Mouse (Mus musculus) left cerebral cortex, adult 6 months (tissue): ENCODE measurements around the gene Ccser2. TPM values are rescaled to one million over a fixed set of nuclear protein-coding genes. Genes with fewer than 3 reads are reported as not detected.

Experiments used
- long read RNA-seq, 2 experiments: library from polyadenylated mRNA; unstranded; transcript quantifications; one replicate each; pipeline ENCODE4 v2.0.0; 2019 to 2020
- polyA plus RNA-seq: library from polyadenylated mRNA; unstranded; fragments of <200 nt; fragmentation: Nextera tagmentation; gene quantifications from 2 replicates; pipeline ENCODE4 v1.2.3, GENCODE M21; 2021

The Ccser2 gene
- polyA plus RNA-seq = 45.6 and 52.7 TPM in 2 replicates
- long read RNA-seq, experiment 1, transcript Ccser2-203 (8 exons, 1,420 nt) = major isoform, 6 of 303 reads
- long read RNA-seq, experiment 1, partial matches to known transcripts = 250 of 303 reads
- long read RNA-seq, experiment 1, other reads (novel, unspliced or antisense) = 47 of 303 reads
- long read RNA-seq, experiment 2, full-length matches to known transcripts = 1 of 115 reads
- long read RNA-seq, experiment 2, partial matches to known transcripts = 87 of 115 reads
- long read RNA-seq, experiment 2, other reads (novel, unspliced or antisense) = 27 of 115 reads

GRCm38 (mm10) chr14:36968628-36969147 lies at the start of gene Ccser2:
TSS of gene Ccser2 (minus strand) at chr14:36968777.

Other genes starting within 250 kb of the Ccser2 start
- not detected in 2 replicates for gene Rgr, start 80.2 kb upstream of the Ccser2 start, polyA plus RNA-seq
- gene Lrit1, start 86.1 kb upstream of the Ccser2 start, polyA plus RNA-seq = not detected in 2 replicates
- gene Lrit2, start 99.2 kb upstream of the Ccser2 start, polyA plus RNA-seq = not detected in 2 replicates
- gene Cdhr1, start 129.6 kb upstream of the Ccser2 start, polyA plus RNA-seq = 1.7 and 2.4 TPM in 2 replicates
- gene 2610528A11Rik, start 145.2 kb upstream of the Ccser2 start, polyA plus RNA-seq = 1.2 and 1.9 TPM in 2 replicates
- gene Ghitm, start 166.5 kb upstream of the Ccser2 start, polyA plus RNA-seq = 717 and 756 TPM in 2 replicates